Mouse (Mus musculus) gastrocnemius, postnatal 10 days (tissue): ENCODE data around the gene Kndc1. TPM values are rescaled to one million over a fixed set of nuclear protein-coding genes. Genes with fewer than 3 reads are reported as not detected.

Experiments
- DNase-seq: peaks from one replicate; pipeline ENCODE4 v3.0.0; 2021; ENCODE audit warnings: mixed read lengths
- total RNA-seq, 2 experiments: library from RNA; stranded (reverse); gene quantifications; 2 replicates each; pipeline ENCODE4 v1.2.3; 2021

Gene Kndc1
- total RNA-seq, 2 experiments from 2014 or later: 0.27 to 0.40 TPM

DNA sequence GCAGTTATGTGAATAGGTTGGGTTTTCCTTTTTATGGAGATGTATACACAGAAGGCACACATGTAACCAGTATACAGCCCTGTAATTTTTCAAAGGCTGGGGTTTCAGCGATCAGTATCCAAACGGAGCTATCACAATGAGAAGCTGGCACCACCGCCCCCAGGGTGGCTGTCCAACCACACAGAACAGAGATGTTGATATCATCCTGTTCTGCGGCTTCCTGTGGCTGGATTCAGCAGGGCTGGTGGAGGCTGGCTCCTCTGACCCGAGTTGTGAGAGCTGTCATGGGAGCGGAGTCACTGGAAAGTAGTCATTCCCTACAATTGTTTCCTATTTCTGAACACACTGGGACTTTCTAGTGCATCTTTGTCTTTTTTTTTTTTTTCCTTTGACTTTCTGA, 10.8 kb downstream of the Kndc1 start:
- DNase-seq: no peak

DNA sequence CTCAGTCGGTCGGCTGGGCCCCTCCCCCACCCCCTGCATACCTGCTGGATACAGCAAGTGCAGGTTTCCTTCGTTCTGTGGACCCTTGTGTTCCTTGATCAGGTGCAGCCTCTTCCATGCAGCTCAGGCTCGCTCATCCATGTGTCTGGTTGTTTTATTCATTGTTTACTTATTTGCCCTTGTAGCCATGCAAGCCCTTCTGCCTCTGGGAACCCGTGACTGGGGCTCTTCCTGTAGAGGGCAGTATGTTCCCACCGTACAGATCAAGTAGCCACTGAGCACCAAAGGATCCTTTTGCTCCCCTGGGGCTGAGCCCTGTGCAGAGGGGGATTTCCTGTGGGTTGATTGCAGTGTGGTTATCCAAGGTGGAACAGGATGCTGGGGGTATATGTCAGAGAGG, 11.2 kb downstream of the Kndc1 start:
- no peak for DNase-seq

- DNase-seq: peak; percentile 19
Observed at GRCm38 (mm10) chr7:139908176-139908575, 13.7 kb downstream of the Kndc1 start.

GRCm38 (mm10) chr7:139909469-139909868, 15.0 kb downstream of the Kndc1 start:
- no peak for DNase-seq

- DNase-seq: no peak
Observed at GRCm38 (mm10) chr7:139910204-139910835, 15.8 kb downstream of the Kndc1 start.

DNA sequence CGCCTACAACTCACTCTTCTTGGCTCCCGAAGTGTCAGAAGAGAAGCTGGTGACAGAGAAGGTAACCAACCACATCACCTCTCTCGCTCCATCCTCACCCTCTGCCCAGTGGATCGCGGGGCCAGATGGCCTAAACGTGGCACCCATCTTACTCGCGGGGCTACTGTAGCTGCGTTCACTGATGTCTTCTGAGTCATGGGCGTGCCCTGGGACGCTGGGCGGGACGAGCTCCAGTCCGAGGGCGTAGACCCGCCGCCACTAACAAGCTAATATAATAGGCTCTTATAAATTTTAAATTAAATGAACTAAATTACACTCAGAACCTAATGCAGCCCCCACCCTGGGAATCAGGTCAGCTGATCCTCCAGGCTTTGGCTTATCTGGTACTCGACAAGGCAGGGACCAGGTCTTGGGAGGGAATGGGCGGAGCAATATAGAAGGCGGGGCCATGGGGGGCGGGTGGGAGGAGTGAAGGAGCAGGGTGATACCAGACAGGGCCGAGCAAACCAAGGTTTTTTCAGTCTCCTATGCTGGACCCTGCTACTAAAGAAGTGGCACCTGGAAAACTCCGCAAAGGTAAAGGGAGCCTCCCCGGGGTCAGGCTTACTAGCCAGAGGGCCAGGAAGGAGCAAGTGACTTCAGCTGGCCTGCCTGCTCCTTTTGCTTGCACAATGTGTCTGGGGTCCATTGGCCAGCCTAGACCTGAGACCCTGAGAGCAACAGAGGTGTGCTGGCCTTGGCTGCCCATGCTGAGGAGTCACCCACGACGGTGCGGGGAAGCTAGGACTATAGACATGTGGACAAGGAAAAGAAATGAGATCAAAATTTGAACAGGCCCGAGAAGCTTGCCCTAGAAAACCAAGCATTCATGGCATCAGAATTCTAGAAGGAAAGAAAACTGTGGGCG, 19.9 kb downstream of the Kndc1 start:
- no peak for DNase-seq

GRCm38 (mm10) chr7:139915646-139916257, 21.3 kb downstream of the Kndc1 start:
- DNase-seq: no peak

DNA sequence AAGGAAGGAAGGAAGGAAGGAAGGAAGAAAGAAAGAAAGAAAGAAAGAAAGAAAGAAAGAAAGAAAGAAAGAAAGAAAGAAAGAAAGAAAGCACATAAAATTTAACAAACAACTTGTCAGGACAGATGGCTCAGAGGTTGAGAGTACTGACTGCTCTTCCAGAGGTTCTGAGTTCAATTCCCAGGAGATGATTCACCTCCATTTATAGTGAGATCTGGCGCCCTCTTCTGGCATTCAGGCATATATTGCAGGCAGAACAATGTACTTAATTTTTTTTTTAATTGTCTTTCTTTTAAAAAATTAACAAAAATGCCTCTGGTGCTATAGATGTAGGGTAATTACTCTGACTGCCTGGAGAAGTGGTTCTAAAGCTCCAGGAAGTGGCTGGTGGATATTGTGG, 21.8 kb downstream of the Kndc1 start:
- DNase-seq: no peak

DNA sequence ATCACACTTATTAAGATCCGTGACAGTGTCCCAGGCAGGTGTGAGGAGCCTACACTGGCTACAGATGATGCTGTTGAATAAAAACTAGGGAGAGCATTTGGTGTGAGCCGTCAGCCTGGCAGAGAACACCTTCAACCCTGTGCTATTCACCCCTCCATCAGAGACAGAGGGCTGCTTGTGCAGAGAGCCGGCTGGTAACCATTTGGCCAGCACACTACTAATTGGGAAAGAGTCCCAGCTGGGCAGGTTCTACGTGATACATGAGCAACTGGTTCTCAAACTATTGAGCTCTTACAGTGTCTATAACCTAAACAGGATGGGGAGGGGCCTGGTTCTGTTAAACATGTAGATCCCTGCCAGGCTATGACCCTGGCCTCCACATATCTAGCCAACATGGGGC, 23.8 kb downstream of the Kndc1 start:
- no peak for DNase-seq

DNA sequence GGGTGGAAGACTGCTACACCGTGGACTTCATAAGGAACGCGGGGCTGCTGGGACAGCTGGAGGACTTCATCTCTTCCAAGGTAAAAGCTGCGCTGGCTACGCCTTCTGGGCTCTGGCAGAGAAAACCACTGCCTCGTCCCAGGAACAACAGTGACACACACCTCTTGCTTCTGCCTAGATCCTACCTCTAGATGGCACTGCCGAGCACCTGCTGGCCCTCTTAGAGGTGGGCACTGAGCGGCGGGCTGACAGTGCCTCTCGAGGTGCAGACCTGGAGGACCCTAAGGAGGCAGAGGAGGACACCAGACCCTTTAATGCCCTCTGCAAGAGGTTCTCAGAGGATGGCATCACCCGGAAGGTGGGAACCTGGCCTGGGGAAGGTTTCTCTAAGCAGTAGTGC, 36.2 kb downstream of the Kndc1 start:
- peak; percentile 47 for DNase-seq

- DNase-seq: no peak
Observed at GRCm38 (mm10) chr7:139936705-139937104, 42.2 kb downstream of the Kndc1 start.

- no peak for DNase-seq
Observed at GRCm38 (mm10) chr7:139937138-139937537, 42.6 kb downstream of the Kndc1 start.

GRCm38 (mm10) chr7:139937810-139938209, 43.3 kb downstream of the Kndc1 start:
- no peak for DNase-seq

GRCm38 (mm10) chr7:139940476-139941209, 46.1 kb downstream of the Kndc1 start:
- DNase-seq: peak; percentile 17

GRCm38 (mm10) chr7:139943674-139944281, 49.3 kb downstream of the Kndc1 start, which contains the start of gene Utf1:
Gene Utf1 (plus strand): TSS chr7:139943789.
- peak; percentile 30 for DNase-seq

- no peak for DNase-seq
Observed at GRCm38 (mm10) chr7:139944291-139945240, 50.1 kb downstream of the Kndc1 start.

GRCm38 (mm10) chr7:139945516-139945915, 51.0 kb downstream of the Kndc1 start:
- no peak for DNase-seq

DNA sequence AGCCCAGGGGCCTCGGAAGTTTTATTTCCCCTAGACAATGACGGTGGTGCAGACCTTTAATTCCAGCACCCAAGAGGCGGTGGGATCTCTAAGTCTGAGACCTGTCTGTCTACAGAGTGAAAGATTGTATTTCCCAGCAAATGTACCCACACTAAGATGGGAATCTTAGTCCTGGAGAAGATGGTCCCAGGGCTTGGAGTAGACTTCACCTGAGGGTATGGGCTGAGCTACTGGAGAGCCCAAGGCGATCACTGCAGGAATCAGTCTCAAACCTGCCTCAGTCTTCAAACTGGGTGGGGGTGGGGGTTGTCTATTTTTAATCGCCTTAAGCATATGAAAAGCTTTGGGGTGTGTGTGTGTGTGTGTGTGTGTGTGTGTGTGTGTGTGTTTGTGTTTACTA, 51.5 kb downstream of the Kndc1 start:
- DNase-seq: no peak

DNA sequence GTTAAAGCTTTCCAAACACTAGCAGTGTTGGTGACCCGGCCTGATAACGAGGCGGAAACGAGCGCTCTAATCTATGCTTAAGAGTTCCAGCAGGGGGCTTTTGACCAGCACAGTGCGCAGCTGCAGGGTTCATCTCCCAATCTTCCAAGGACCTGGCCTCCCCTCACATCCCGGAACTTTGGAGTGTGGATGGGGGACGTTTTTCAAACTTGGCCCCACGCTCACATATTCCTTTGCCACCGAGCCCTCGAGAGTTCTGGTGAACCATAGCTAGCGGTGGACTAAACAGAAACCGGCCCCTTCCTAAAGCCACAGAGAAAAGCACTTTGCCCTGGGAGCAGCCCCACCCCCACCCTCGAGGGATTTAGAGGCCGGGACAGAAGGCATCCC, 55.4 kb downstream of the Kndc1 start:
- DNase-seq: peak; percentile 42

- DNase-seq: peak; percentile 47
Observed at GRCm38 (mm10) chr7:139950283-139950971, 55.9 kb downstream of the Kndc1 start.
